Mouse (Mus musculus) lung, embryonic 14.5 days (tissue): Measurements from ENCODE around the gene Eddm3b. TPM values are rescaled to one million over a fixed set of nuclear protein-coding genes. Genes with fewer than 3 reads are reported as not detected.

Experiments
- ATAC-seq: fragments of 200-750 bp; cut with Nextera tagmentation; 2 replicates; pipeline ENCODE4 v1.8.0; 2017; ENCODE audit warnings: mild to moderate bottlenecking, moderate TSS enrichment, moderate library complexity; ENCODE audit not compliant: insufficient read depth
- DNase-seq: peaks from one replicate; pipeline ENCODE4 v3.0.0-alpha.2; 2015
- H3K27ac ChIP-seq: fragments of 300-500 bp; sonication (generic); 2 replicates; pipeline ENCODE4 v1.5.1; 2014; ENCODE audit warnings: low read depth, mild to moderate bottlenecking, moderate library complexity
- H3K27me3 ChIP-seq: fragments of 300-500 bp; sonication (generic); 2 replicates; pipeline ENCODE4 v1.6.1; 2014; ENCODE audit warnings: low read length, control low read depth; ENCODE audit not compliant: insufficient read depth
- H3K36me3 ChIP-seq: fragments of 300-500 bp; sonication (generic); 2 replicates; pipeline ENCODE4 v1.6.1; 2014; ENCODE audit warnings: control low read depth; ENCODE audit not compliant: insufficient read depth
- H3K4me1 ChIP-seq: fragments of 300-500 bp; sonication (generic); 2 replicates; pipeline ENCODE4 v1.6.1; 2014; ENCODE audit warnings: antibody characterized with exemption, control low read depth; ENCODE audit not compliant: insufficient read depth
- H3K4me2 ChIP-seq: fragments of 300-500 bp; sonication (generic); 2 replicates; pipeline ENCODE4 v1.6.1; 2014; ENCODE audit warnings: mild to moderate bottlenecking
- H3K4me3 ChIP-seq: fragments of 300-500 bp; sonication (generic); 2 replicates; pipeline ENCODE4 v1.5.1; 2014; ENCODE audit warnings: low read depth, low read length
- H3K9ac ChIP-seq: fragments of 300-500 bp; sonication (generic); 2 replicates; pipeline ENCODE4 v1.6.1; 2014
- H3K9me3 ChIP-seq: fragments of 300-500 bp; sonication (generic); 2 replicates; pipeline ENCODE4 v1.6.1; 2016; ENCODE audit warnings: low read depth, low read length, control low read depth
- CTCF ChIP-seq: IDR thresholded peaks from 2 replicates; pipeline ENCODE4 v1.5.1; 2016; ENCODE audit warnings: antibody characterized with exemption, low read depth
- WGBS: fragments of 180-500 bp; shearing (Covaris S2); extraction: QIAGEN DNeasy Blood & Tissue Kit; methylation state at CpG from one replicate; pipeline ENCODE4 v1.1.7; 2014; 5-methylcytosine and 5-hydroxymethylcytosine counted together
- polyA plus RNA-seq: library from polyadenylated mRNA; unstranded; fragments of >200 nt; fragmentation: Nextera tagmentation; extraction: Ambion mirVana; gene quantifications from 2 replicates; pipeline ENCODE4 v1.2.1, GENCODE M21; 2014

Eddm3b gene
- not detected in 2 replicates for polyA plus RNA-seq

DNA sequence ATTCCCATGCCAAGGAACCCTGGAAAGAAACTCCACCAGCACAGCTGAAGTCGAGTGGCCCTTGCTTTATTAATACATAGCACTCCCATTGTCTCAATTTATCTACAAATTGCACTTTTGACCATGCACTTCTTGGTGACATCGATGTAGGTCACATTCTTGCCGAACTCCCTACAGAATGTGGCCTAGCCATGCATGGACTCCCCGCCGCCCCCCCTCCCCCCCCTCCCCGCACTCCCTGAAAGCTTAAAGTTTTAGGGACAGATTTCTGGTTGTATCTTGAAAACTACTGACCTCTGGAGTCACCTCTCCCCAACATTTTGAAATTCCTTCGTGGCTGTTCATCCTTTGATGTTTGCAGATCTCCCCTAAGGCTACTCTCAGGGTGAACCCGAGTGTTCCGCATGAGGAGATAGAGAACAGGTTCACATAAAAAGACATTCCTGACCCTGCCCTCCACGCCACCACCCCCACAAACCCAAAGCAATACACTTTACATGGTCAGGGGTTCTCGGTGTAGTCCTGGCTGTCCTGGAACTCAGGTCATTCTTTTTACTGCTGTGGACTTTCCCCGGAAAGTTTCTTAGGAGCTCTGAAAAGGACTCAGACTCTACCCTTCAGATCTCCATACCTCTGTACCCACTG lies at the start of gene Eddm3b:
TSS of gene Eddm3b (plus strand) at position 511 of the 645 bp plus-strand sequence.
- Histone ChIP-seq H3K4me2 (no peak within 1 kb of the TSS), H3K36me3 (no peaks in the 10 kb centered on the region), H3K4me3 (no peak within 1 kb of the TSS), H3K27ac (no peak within 1 kb of the TSS), H3K27me3 (no peaks in the 10 kb centered on the region), H3K4me1 (no peaks in the 10 kb centered on the region), H3K9ac (no peak within 1 kb of the TSS), H3K9me3 (no peaks in the 10 kb centered on the region)
- ATAC-seq: no peak
- 44% methylated on average over 12 of the region's 12 CpGs for WGBS
- DNase-seq: no peak
- TF ChIP-seq CTCF: no peak

DNA sequence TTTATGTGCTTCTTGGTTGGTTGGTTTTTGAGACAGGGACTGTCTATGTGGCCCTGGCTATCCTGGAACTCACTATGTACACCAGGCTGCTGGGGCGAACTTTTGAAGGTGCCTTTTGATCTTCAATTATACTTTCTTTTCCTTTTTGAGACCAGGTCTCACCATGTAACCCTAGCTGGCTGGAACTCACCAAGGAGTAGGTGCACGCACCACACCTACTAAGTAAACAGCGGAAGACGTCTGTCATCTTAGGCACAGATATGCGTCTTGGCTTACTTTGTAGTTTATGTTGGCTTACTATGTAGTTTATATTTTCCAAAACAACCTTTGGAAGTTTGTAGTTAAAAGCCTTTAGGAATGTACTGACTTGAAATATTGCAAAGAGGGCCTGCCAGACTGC lies 45.3 kb upstream of the Eddm3b start:
- Histone ChIP-seq H3K27ac (no peak overlapping the region), H3K4me3 (no peak overlapping the region), H3K9me3 (no peaks in the 10 kb centered on the region), H3K36me3 (no peaks in the 10 kb centered on the region), H3K9ac (no peak overlapping the region), H3K27me3 (no peaks in the 10 kb centered on the region), H3K4me1 (0 out of 2 replicates have a peak, but pooled peaks cover 10% of the 10 kb centered on the region), H3K4me2 (no peak overlapping the region)
- WGBS: 64% methylated on average over 5 of the region's 5 CpGs
- DNase-seq (no peak), ATAC-seq (no peak)
- TF ChIP-seq CTCF: no peak

DNA sequence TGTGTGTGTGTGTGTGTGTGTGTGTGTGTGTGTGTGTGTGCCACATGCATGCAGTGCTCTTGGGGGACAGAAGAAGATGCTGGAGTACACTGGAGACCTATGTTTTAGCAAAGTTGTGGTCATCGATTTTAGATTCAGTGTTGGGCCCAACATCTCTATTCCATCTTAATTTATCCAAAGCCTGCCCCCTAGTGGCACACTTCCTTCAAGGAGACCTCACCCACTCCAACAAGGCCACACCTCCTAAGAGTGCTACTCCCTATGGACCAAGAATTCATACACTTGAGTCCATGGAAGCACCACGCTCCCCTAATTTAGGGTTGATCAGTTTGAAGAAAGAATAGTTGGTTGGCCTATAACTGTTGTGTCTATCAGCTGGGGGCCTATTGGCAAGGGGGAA lies 44.6 kb upstream of the Eddm3b start:
- Histone ChIP-seq H3K4me3 (no peak overlapping the region), H3K4me2 (no peak overlapping the region), H3K9me3 (no peaks in the 10 kb centered on the region), H3K36me3 (no peaks in the 10 kb centered on the region), H3K9ac (no peak overlapping the region), H3K27me3 (no peaks in the 10 kb centered on the region), H3K27ac (no peak overlapping the region), H3K4me1 (0 out of 2 replicates have a peak, but pooled peaks cover 10% of the 10 kb centered on the region)
- DNase-seq (peak; percentile 70), ATAC-seq (no peak)
- 88% methylated on average over 2 of the region's 2 CpGs for WGBS
- TF ChIP-seq CTCF: peak; percentile 37

DNA sequence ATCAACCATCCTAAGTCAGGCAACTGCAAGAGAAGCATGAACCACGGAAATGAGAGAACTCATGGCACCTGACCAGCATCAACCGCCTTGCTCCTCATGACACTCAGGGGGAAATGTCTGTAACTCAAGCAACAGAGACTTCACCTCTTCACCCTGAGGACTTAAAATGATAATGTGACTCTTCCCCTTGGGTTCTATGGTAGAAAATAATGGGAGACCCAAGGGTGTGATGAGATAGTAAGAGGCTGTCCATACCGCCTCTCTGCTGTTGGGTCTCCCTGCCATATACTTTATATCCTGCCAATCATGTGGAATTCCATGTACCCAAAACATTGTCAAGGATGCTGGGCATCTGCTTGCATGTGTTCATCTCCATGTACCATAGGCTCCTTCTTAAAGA lies 39.9 kb upstream of the Eddm3b start, which contains the start of gene Olfr750:
TSS of gene Olfr750 (minus strand) at position 101 of the 400 bp plus-strand sequence.
- no peak for DNase-seq
- no peak for ATAC-seq
- TF ChIP-seq CTCF: no peak
- no peaks in the 10 kb centered on the region for H3K4me1 ChIP-seq
- no peak within 1 kb of the TSS for H3K4me3 ChIP-seq
- no peaks in the 10 kb centered on the region for H3K27me3 ChIP-seq
- H3K27ac ChIP-seq: no peak within 1 kb of the TSS
- no peak within 1 kb of the TSS for H3K4me2 ChIP-seq
- H3K36me3 ChIP-seq: no peaks in the 10 kb centered on the region
- no peak within 1 kb of the TSS for H3K9ac ChIP-seq
- H3K9me3 ChIP-seq: no peaks in the 10 kb centered on the region
- 89% methylated on average over 3 of the region's 3 CpGs for WGBS

DNA sequence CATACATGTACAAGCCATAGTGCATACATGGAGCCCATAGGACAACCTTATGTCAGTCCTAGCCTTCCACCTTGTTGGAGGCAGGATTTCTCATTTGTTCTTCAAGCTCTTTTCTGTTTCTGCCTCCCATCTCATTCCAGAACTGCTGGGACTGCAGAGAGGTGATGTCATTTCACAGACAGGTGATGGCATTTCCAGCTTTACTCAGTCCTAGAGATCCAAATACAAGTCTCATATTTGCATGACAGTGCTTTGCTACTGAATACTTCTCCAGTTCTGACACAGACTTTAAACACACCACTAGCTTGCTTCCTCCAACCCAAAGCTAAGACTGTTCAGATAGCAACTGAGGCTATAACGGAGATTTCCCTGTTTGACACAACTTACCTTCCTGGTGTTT lies 35.0 kb upstream of the Eddm3b start:
- 88% methylated on average over 1 of the region's 1 CpGs for WGBS
- no peak for TF ChIP-seq CTCF
- Histone ChIP-seq H3K9ac (no peak overlapping the region), H3K9me3 (no peaks in the 10 kb centered on the region), H3K27ac (no peak overlapping the region), H3K4me3 (no peak overlapping the region), H3K27me3 (no peaks in the 10 kb centered on the region), H3K4me1 (peaks cover 4% of the 10 kb centered on the region; the same call in 1 of the 2 replicates), H3K4me2 (no peak overlapping the region), H3K36me3 (no peaks in the 10 kb centered on the region)
- ATAC-seq (no peak), DNase-seq (no peak)

DNA sequence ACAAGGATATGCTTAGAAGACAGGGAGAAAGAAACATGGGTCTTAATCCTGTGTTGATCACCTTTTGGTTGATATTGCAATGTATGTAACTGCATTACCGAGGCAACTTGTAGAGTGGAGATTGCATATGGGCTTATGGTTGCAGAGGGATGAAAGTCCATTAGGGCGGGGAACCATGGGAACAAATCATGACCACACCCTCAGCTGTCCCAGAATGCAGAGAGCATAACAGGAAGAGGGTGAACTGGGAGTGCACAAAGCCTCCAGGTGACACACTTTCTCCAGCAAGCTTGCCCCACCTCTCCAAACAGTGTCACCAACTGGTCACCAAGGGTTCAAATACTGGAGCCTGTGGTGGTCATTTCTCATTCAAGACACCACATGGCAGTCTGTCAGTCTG lies 33.2 kb upstream of the Eddm3b start:
- Histone ChIP-seq H3K36me3 (no peaks in the 10 kb centered on the region), H3K4me2 (no peak overlapping the region), H3K9ac (no peak overlapping the region), H3K4me1 (peaks cover 4% of the 10 kb centered on the region; the same call in 1 of the 2 replicates), H3K4me3 (no peak overlapping the region), H3K27ac (no peak overlapping the region), H3K27me3 (no peaks in the 10 kb centered on the region), H3K9me3 (no peaks in the 10 kb centered on the region)
- ATAC-seq: no peak
- 74% methylated on average over 2 of the region's 2 CpGs for WGBS
- TF ChIP-seq CTCF: no peak
- DNase-seq: no peak

DNA sequence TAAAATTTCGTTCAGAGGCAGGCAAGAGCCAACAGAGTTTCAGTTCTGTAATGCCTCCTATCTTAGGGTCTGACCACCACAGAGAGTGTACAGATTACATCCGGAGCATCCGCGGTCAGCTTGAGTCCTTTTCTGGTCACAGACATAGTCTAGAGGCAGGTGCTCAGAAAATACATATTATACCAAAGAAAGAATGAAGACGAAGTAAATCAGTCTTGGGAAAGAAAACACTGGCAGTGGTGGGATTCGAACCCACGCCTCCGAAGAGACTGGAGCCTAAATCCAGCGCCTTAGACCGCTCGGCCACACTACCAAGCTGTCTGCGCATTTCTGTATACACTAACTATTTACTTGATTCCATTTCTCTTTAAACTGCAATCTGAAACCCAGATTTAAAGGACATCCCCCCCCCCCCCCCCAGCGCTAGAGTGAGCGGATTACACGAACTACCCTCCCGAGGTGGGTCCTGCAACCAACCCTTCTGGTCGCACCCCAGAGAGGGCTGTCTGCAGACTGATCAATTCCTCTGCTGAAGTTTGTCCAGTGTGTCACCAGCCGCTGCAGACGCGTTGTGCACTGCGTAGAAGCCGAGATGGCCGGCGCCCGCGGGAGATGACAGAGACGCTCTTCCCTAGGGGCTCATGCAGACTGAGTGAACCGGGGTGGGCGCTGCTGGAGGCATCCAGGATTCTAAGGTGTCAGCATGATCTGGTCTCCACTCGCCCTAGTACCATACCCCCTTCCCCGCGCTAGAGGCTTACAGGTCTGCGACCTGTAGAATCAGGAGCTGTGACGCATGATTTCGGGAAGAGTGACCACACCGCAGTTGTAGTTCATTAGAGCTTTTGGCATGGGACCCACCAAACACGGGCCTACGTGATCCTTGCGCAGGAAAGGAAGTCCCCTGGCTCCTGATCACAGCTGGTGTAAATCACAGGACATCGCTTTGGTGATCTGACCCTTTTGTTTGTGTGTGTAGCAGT lies 31.3 kb upstream of the Eddm3b start:
- 3% methylated on average over 40 of the region's 40 CpGs for WGBS
- H3K9ac ChIP-seq: peak overlapping the region; percentile 49
- ATAC-seq (peak; percentile 81), DNase-seq (peak; percentile 89)
- no peak for TF ChIP-seq CTCF
- no peaks in the 10 kb centered on the region for H3K27me3 ChIP-seq
- no peaks in the 10 kb centered on the region for H3K36me3 ChIP-seq
- peak overlapping the region; percentile 73 for H3K4me2 ChIP-seq
- H3K9me3 ChIP-seq: no peaks in the 10 kb centered on the region
- peak overlapping the region; percentile 57 for H3K4me3 ChIP-seq
- no peak overlapping the region for H3K27ac ChIP-seq
- H3K4me1 ChIP-seq: peaks cover 4% of the 10 kb centered on the region; the same call in 1 of the 2 replicates
